Mouse (Mus musculus) erythroblast, adult 5-6 weeks (primary cell): ENCODE measurements around the gene Ybx3. TPM values are rescaled to one million over a fixed set of nuclear protein-coding genes. Genes with fewer than 3 reads are reported as not detected.

Experiments
- ATAC-seq: replicated peaks from 2 replicates; pipeline ENCODE4 v1.8.0; 2016; ENCODE audit warnings: moderate number of reproducible peaks, mild to moderate bottlenecking, moderate TSS enrichment, inconsistent platforms; ENCODE audit not compliant: poor library complexity, low FRiP score, severe bottlenecking
- total RNA-seq, 2 experiments: library from RNA; stranded (forward) in 1 of 2; stranded (reverse) in 1 of 2; fragments of 150-400 nt in 1 of 2; fragments of 200-764, 138-1000 nt in 1 of 2; gene quantifications; 2 replicates each; pipeline versions ENCODE4 v1.2.3 to v1.2.4; 2015 to 2017; ENCODE audit warnings: low replicate concordance in 2 of 2

Ybx3 gene
- 299 and 322 TPM in 2 replicates for total RNA-seq (2015; ENCODE audit: low replicate concordance)
- 366 and 388 TPM in 2 replicates for total RNA-seq (2017; ENCODE audit: low replicate concordance)

- ATAC-seq, result peak; percentile 68
These were observed at the start of gene Ybx3 for GRCm38 (mm10) chr6:131388040-131389021. Gene Ybx3, minus strand, starts transcription at chr6:131388476.

- ATAC-seq, result no peak
These were observed 48.4 kb upstream of the Ybx3 start for GRCm38 (mm10) chr6:131436626-131437025.

GRCm38 (mm10) chr6:131434088-131434487 lies 45.8 kb upstream of the Ybx3 start:
- ATAC-seq, result no peak

GRCm38 (mm10) chr6:131433153-131434048 lies 45.1 kb upstream of the Ybx3 start:
- ATAC-seq, result no peak

GRCm38 (mm10) chr6:131421572-131421971 lies 33.3 kb upstream of the Ybx3 start:
- ATAC-seq, result peak; percentile 94

GRCm38 (mm10) chr6:131419614-131420013 lies 31.3 kb upstream of the Ybx3 start:
- no peak for ATAC-seq

GRCm38 (mm10) chr6:131418770-131419169 lies 30.5 kb upstream of the Ybx3 start:
- ATAC-seq, result peak; percentile 65; the same call in 1 of the 2 replicates

- no peak for ATAC-seq
These were observed 23.0 kb upstream of the Ybx3 start for GRCm38 (mm10) chr6:131411116-131411843.

GRCm38 (mm10) chr6:131406957-131407356 lies 18.7 kb upstream of the Ybx3 start:
- ATAC-seq, result no peak

- ATAC-seq, result no peak
These were observed 17.6 kb upstream of the Ybx3 start for GRCm38 (mm10) chr6:131405896-131406295.

GRCm38 (mm10) chr6:131405174-131405573 lies 16.9 kb upstream of the Ybx3 start:
- ATAC-seq, result no peak

GRCm38 (mm10) chr6:131404260-131404659 lies 16.0 kb upstream of the Ybx3 start:
- ATAC-seq, result no peak

GRCm38 (mm10) chr6:131403036-131403435 lies 14.8 kb upstream of the Ybx3 start:
- no peak for ATAC-seq

GRCm38 (mm10) chr6:131402606-131403005 lies 14.3 kb upstream of the Ybx3 start:
- ATAC-seq, result no peak

- ATAC-seq, result no peak
These were observed 13.0 kb upstream of the Ybx3 start for GRCm38 (mm10) chr6:131401259-131401658.

- peak; percentile 96 for ATAC-seq
These were observed 8.4 kb upstream of the Ybx3 start for GRCm38 (mm10) chr6:131396650-131397049.

GRCm38 (mm10) chr6:131393873-131394660 lies 5.8 kb upstream of the Ybx3 start:
- ATAC-seq, result peak; percentile 57

GRCm38 (mm10) chr6:131387221-131388039 lies 846 bp downstream of the Ybx3 start:
- peak; percentile 85 for ATAC-seq
